Mouse (Mus musculus): ENCODE measurements at regions not wholly inside any gene's neighbourhood (a gene's known extent, or its start where the extent isn't known, plus 50 kb on each side); places are given as distances from the start of the nearest gene placed in this dataset.
"Not testable (repeated sequence)": the region's sequence is repeated elsewhere in the genome, so short reads cannot be mapped to it uniquely, and the experiment has no call there.

GRCm38 (mm10) chr12:69524337-69525035, 58.3 kb downstream of the Vcpkmt start:
- intact Hi-C loops (cut with DNase I) = no loop called here
- DNase-seq (ENCODE audit: low spot score in 2 of 2) = no peak

- intact Hi-C loops (cut with DNase I) = loop anchor here (5.0 kb wide), 1 partner anchor 53 kb away; no protein-coding TSS in a partner anchor
- no peak for DNase-seq (ENCODE audit: low spot score in 2 of 2)
These were observed 63.0 kb downstream of the Vcpkmt start for GRCm38 (mm10) chr12:69519869-69520268.

- intact Hi-C loops (cut with DNase I) = loop anchor here (5.0 kb wide), 1 partner anchor 52 kb away; no protein-coding TSS in a partner anchor
- DNase-seq (ENCODE audit: low spot score in 2 of 2) = no peak
These were observed 63.8 kb downstream of the Vcpkmt start for GRCm38 (mm10) chr12:69519028-69519427.

GRCm38 (mm10) chr12:69517616-69518015, 65.2 kb downstream of the Vcpkmt start:
- no peak for DNase-seq (ENCODE audit: low spot score in 2 of 2)
- intact Hi-C loops (cut with DNase I) = loop anchor here (5.0 kb wide), 1 partner anchor 50 kb away; no protein-coding TSS in a partner anchor

DNA sequence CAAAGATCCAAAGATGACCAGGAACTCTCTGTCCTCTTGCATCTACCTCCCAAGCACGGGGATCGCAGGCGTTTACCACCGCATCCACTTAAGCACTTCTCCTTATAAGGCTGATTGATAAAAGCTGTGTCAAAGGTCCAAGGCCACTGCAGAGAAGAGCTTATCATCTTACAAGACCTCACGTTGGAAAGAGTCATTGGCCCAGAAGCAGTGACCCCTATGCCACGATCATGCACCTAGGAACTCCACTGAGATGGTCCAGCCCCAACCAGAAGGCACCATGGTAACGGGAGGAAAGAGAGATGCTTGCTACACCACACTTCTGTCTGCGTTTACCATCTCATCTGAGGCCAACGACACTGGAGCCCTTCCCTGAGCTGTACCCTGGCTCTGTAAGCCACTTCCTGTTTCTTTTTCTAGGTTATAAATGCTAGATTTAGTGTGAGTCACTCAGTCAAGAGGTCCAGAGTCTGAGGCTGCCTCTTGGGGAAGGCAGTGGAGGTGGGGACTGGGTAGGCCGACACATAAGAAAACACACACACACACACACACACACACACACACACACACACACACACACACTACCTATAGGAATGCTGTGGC, 66.4 kb downstream of the Vcpkmt start:
- intact Hi-C loops (cut with DNase I) = loop anchor here (5.0 kb wide), 1 partner anchor 49 kb away; no protein-coding TSS in a partner anchor
- peak in 1 of 2 experiments; percentile 18 for DNase-seq (ENCODE audit: low spot score in 2 of 2)

GRCm38 (mm10) chr12:69515850-69516249, 67.0 kb downstream of the Vcpkmt start:
- intact Hi-C loops (cut with DNase I) = loop anchor here (5.0 kb wide), 1 partner anchor 49 kb away; no protein-coding TSS in a partner anchor
- no peak for DNase-seq (ENCODE audit: low spot score in 2 of 2)

DNA sequence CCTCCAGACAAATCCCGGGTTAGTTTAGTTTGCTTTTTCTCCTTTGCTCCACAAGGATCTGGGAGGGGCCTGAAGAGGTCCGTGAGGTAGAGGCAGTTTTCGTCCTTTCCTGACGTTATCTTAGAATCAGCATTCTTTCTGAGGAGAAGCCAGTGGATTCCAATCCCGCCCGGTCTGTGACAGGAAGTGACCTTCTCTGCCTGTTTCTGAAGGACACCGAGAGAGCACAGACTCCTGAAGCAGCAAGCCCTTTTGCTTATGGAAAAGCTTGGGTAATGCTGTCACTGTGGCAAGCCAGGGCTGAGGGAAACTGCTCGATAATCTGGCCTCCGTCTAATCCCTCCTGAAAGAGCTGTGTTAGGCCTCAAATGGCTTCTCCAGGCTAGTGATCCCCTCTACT, 67.7 kb downstream of the Vcpkmt start:
- intact Hi-C loops (cut with DNase I) = loop anchor here (5.0 kb wide), 1 partner anchor 48 kb away; no protein-coding TSS in a partner anchor
- DNase-seq (ENCODE audit: low spot score in 2 of 2) = no peak

DNA sequence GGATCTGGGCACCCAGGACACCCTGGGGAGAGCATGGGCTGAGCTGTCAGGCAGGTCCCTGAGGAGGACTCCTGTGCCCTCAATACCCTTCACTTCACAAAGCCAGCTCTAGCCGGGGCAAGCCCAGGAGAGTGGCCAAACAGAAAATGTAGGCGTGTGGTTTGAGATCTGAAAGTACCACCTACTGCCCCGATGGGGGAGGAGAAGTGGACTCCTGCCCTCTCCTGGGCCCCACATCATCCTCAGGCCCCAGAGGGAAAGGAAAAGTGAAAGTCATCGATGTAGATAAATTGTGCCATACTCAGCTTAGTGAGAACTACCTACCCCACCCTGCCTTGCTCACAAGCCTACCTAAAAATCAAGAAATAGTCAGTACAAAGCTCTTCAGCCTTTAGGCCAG, 69.7 kb downstream of the Vcpkmt start:
- DNase-seq (ENCODE audit: low spot score in 2 of 2) = no peak
- intact Hi-C loops (cut with DNase I) = no loop called here

GRCm38 (mm10) chr12:69510736-69511135, 72.1 kb downstream of the Vcpkmt start:
- intact Hi-C loops (cut with DNase I) = no loop called here
- DNase-seq (ENCODE audit: low spot score in 2 of 2) = no peak

DNA sequence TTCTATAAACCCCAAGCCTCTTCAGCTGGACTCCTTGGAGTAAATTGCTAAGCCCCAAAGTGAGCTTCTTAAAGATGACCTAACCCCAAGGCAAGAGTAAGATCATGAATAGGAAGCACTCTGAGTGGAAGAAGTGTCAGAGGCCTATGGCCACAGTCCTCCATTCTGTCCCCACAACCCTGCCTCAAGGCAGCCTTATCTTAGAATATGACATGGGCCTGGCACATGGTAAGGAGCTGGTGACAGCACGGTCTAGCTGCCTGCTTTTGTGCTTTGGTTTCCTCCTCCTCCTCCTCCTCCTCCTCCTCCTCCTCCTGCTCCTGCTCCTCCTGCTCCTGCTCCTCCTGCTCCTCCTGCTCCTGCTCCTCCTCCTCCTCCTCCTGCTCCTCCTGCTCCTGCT, 73.6 kb downstream of the Vcpkmt start:
- intact Hi-C loops (cut with DNase I); DNase-seq (ENCODE audit: low spot score in 2 of 2): not testable (repeated sequence)

GRCm38 (mm10) chr12:69507906-69508305, 74.9 kb downstream of the Vcpkmt start:
- intact Hi-C loops (cut with DNase I) = no loop called here
- DNase-seq (ENCODE audit: low spot score in 2 of 2) = no peak

DNA sequence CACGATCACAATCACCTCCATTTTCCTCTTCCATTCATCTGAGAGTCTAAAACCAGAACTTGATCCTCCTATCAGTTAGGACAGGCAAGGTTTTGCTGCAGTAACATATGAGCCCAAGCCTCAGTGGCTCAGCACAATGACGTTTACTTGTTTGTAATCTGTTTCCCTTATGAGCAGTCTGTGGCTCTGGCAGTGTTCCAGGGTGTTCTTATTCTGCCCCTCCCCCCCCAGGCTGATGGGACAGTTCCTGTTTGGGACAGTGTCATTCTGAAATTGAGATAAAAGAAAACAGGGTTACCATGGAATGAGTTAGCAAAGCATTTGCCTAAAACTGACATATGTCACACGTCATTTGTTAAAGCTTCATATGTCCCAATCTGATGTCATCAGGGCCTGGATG, 75.5 kb downstream of the Vcpkmt start:
- no peak for DNase-seq (ENCODE audit: low spot score in 2 of 2)
- intact Hi-C loops (cut with DNase I) = no loop called here

DNA sequence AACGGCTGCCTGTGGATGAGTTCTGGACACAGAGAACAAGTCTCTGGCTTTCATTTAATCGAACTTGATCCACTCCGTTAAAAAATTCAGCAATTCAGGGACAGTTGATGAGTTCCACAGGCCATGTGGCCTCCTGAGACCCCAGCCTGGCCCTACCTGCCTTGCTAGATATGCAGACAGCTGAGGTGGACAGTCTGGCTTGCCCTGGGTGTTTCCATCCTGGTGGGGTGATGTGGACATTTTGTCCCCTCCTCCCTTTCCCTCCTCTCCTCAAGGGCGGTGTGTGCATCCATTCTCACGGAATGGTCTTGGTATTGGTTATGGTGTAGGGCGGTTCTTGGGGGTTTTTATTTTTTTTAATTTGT, 80.1 kb downstream of the Vcpkmt start:
- intact Hi-C loops (cut with DNase I) = loop anchor here (5.0 kb wide), 1 partner anchor 130 kb away; the partner anchor contains the start of genes Arf6 and Gm9887

GRCm38 (mm10) chr12:69501783-69502705, 80.8 kb downstream of the Vcpkmt start:
- intact Hi-C loops (cut with DNase I) = loop anchor here (5.0 kb wide), 1 partner anchor 130 kb away; the partner anchor contains the start of genes Arf6 and Gm9887
- DNase-seq (ENCODE audit: low spot score in 2 of 2) = peak; percentile 55 to 85

More for the DNA sequence above, 80.1 kb downstream of the Vcpkmt start:
- DNase-seq (ENCODE audit: low spot score in 2 of 2) = no peak

- intact Hi-C loops (cut with DNase I) = loop anchor here (5.0 kb wide), 1 partner anchor 129 kb away; the partner anchor contains the start of genes Arf6 and Gm9887
- no peak for DNase-seq (ENCODE audit: low spot score in 2 of 2)
These were observed 81.5 kb downstream of the Vcpkmt start for GRCm38 (mm10) chr12:69501346-69501730.

DNA sequence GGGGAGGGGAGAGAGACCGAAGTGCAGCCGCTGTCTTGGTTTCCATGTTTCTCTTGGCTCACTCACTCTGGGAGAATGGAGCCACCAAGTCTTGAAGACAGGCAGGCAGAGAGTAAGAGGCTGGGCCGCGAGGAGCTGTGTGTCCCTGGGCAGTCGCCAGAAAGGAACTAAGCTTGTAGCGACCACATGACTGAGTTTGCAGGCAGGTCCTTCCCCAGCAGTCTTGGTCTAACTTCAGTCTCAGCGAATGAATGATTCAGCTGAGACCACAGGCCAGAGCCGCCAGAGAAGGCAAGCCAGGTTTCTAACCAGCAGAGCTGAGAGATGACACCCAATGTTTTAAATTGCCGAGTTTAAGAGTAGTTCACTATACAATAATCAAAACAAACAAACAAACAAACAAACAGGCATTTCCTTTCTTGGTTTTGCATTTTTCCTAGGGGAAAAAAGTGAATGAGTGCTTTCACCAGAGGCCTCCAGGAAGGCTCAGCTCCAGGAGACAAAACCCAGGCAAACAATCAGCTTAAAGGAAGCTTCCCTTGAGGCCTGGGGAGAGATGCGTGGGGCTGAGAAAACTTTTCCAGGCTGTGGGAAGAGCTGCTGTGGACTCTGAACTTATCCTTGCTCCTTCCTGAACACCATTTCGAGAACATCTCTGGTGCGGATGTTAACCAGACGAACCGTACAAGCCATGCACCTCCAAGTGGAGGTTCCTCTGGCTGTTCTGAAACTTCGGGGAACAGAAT, 82.1 kb downstream of the Vcpkmt start:
- intact Hi-C loops (cut with DNase I) = loop anchor here (5.0 kb wide), 1 partner anchor 128 kb away; the partner anchor contains the start of genes Arf6 and Gm9887
- peak; percentile 7 to 11 for DNase-seq (ENCODE audit: low spot score in 2 of 2)

DNA sequence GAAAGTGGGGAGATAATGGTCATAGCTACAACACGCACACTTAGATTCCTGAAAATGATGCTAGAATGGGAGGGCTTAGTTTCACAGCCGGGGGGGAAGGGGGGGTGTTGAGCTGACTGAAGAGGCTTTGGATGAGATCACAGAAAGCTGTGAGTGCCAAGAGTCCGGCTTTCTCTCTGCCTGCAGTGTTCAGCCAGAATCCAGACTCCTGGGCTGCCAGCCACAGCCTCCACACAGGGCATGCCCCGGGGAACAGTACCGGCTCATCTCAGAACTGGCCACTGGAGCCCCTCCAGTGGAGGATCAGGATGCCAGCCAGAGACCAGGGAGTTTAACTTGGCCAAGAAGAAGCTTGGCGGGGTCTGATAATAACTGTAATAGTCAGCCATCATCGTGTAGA, 85.7 kb downstream of the Vcpkmt start:
- peak; percentile 47 to 65 for DNase-seq (ENCODE audit: low spot score in 2 of 2)
- intact Hi-C loops (cut with DNase I) = no loop called here

- intact Hi-C loops (cut with DNase I) = no loop called here
- no peak for DNase-seq (ENCODE audit: low spot score in 2 of 2)
These were observed 86.4 kb downstream of the Vcpkmt start for GRCm38 (mm10) chr12:69496341-69496904.

- intact Hi-C loops (cut with DNase I) = no loop called here
- no peak for DNase-seq (ENCODE audit: low spot score in 2 of 2)
These were observed 87.1 kb downstream of the Vcpkmt start for GRCm38 (mm10) chr12:69495776-69496175.
